Mouse (Mus musculus) neural tube, embryonic 12.5 days (tissue): Measurements from ENCODE around the gene Ttc16. TPM values are rescaled to one million over a fixed set of nuclear protein-coding genes. Genes with fewer than 3 reads are reported as not detected.

ENCODE experiments used
- ATAC-seq: fragments of 200-750 bp; cut with Nextera tagmentation; 2 replicates; pipeline ENCODE4 v1.8.0; 2017; ENCODE audit warnings: low read depth, mild to moderate bottlenecking, moderate TSS enrichment, moderate library complexity; ENCODE audit not compliant: low FRiP score
- H3K27ac ChIP-seq: fragments of 300-500 bp; sonication (generic); 2 replicates; pipeline ENCODE4 v1.5.1; 2016
- H3K27me3 ChIP-seq: fragments of 300-500 bp; sonication (generic); replicated peaks from 2 replicates; pipeline ENCODE4 v1.6.1; 2016; ENCODE audit warnings: mild to moderate bottlenecking
- H3K36me3 ChIP-seq: fragments of 300-500 bp; sonication (generic); 2 replicates; pipeline ENCODE4 v1.6.1; 2016; ENCODE audit warnings: mild to moderate bottlenecking
- H3K4me1 ChIP-seq: fragments of 300-500 bp; sonication (generic); 2 replicates; pipeline ENCODE4 v1.6.1; 2016
- H3K4me2 ChIP-seq: fragments of 300-500 bp; sonication (generic); replicated peaks from 2 replicates; pipeline ENCODE4 v1.6.1; 2016; ENCODE audit warnings: mild to moderate bottlenecking
- H3K4me3 ChIP-seq: fragments of 300-500 bp; sonication (generic); 2 replicates; pipeline ENCODE4 v1.5.1; 2016
- H3K9ac ChIP-seq: fragments of 300-500 bp; sonication (generic); 2 replicates; pipeline ENCODE4 v1.6.1; 2016; ENCODE audit warnings: mild to moderate bottlenecking
- H3K9me3 ChIP-seq: fragments of 300-500 bp; sonication (generic); 2 replicates; pipeline ENCODE4 v1.6.1; 2016; ENCODE audit warnings: mild to moderate bottlenecking
- WGBS: fragments of 180-500 bp; shearing (Covaris S2); methylation state at CpG from one replicate; pipeline ENCODE4 v1.1.7; 2016; 5-methylcytosine and 5-hydroxymethylcytosine counted together
- polyA plus RNA-seq: library from polyadenylated mRNA; unstranded; fragments of >200 nt; fragmentation: Nextera tagmentation; extraction: Ambion mirVana; gene quantifications from 2 replicates; pipeline ENCODE4 v1.2.1, GENCODE M21; 2016

The Ttc16 gene
- 0.32 and 1.2 TPM in 2 replicates for polyA plus RNA-seq

GRCm38 (mm10) chr2:32775359-32776074 lies at the start of gene Ttc16, which contains the start of gene Ptrh1:
TSS of gene Ttc16 (minus strand) at chr2:32775633.
TSS of gene Ptrh1 (plus strand) at chr2:32775786.
- H3K27ac ChIP-seq: no peak within 1 kb of the TSS
- H3K36me3 ChIP-seq: no peaks in the 10 kb centered on the region
- H3K4me2 ChIP-seq: peak within 1 kb of the TSS; percentile 69
- WGBS: under 1% methylated on average over 46 of the region's 46 CpGs
- no peaks in the 10 kb centered on the region for H3K9me3 ChIP-seq
- 0 out of 2 replicates have a peak, but pooled peaks cover 6% of the 10 kb centered on the region for H3K27me3 ChIP-seq
- ATAC-seq: peak; percentile 97
- H3K9ac ChIP-seq: peak within 1 kb of the TSS; percentile 45; the same call in 1 of the 2 replicates
- peaks cover 18% of the 10 kb centered on the region for H3K4me1 ChIP-seq
- H3K4me3 ChIP-seq: peak within 1 kb of the TSS; percentile 60

DNA sequence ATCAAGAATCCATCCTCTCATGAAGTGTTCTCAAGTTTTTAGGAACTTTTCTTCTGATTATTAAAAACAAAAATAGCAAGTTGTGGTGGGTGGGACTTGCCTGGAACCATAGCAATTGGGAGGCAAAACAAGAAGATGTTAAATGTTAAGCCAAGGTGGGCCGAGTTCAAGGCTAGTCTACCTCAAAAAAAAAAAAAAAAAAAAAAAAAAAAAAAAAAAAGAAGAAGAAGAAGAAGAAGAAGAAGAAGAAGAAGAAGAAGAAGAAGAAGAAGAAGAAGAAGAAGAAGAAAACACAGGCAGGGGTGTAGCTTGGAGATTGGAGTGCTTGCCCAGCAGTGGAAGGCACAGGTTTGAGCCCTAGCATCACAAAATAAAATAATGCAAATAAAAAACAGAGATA lies 49.3 kb upstream of the Ttc16 start:
- no peak for ATAC-seq
- no peak overlapping the region for H3K4me2 ChIP-seq
- H3K27ac ChIP-seq: no peak overlapping the region
- H3K4me3 ChIP-seq: no peak overlapping the region
- H3K27me3 ChIP-seq: no peaks in the 10 kb centered on the region
- H3K36me3 ChIP-seq: peaks cover 11% of the 10 kb centered on the region; the same call in 1 of the 2 replicates
- no peak overlapping the region for H3K9ac ChIP-seq
- WGBS: 86% methylated on average over 1 of the region's 1 CpGs
- peaks cover 22% of the 10 kb centered on the region for H3K4me1 ChIP-seq
- H3K9me3 ChIP-seq: no peaks in the 10 kb centered on the region

- ATAC-seq: no peak
- Histone ChIP-seq H3K36me3 (peaks cover 11% of the 10 kb centered on the region; the same call in 1 of the 2 replicates), H3K9me3 (no peaks in the 10 kb centered on the region), H3K4me2 (no peak overlapping the region), H3K4me3 (no peak overlapping the region), H3K9ac (no peak overlapping the region), H3K27me3 (no peaks in the 10 kb centered on the region), H3K27ac (no peak overlapping the region), H3K4me1 (peaks cover 22% of the 10 kb centered on the region)
- 26% methylated on average over 8 of the region's 8 CpGs for WGBS
Measured at GRCm38 (mm10) chr2:32824181-32824580, 48.7 kb upstream of the Ttc16 start.

GRCm38 (mm10) chr2:32823579-32824154 lies 48.2 kb upstream of the Ttc16 start:
- H3K9me3 ChIP-seq: no peaks in the 10 kb centered on the region
- peak overlapping the region; percentile 8 for H3K27ac ChIP-seq
- no peak overlapping the region; the same call in 1 of the 2 replicates for H3K9ac ChIP-seq
- H3K4me1 ChIP-seq: peaks cover 22% of the 10 kb centered on the region
- H3K4me3 ChIP-seq: no peak overlapping the region
- no peaks in the 10 kb centered on the region for H3K27me3 ChIP-seq
- H3K4me2 ChIP-seq: no peak overlapping the region
- peaks cover 11% of the 10 kb centered on the region; the same call in 1 of the 2 replicates for H3K36me3 ChIP-seq
- no peak for ATAC-seq
- 45% methylated on average over 8 of the region's 8 CpGs for WGBS

GRCm38 (mm10) chr2:32823153-32823552 lies 47.7 kb upstream of the Ttc16 start:
- Histone ChIP-seq H3K9me3 (no peaks in the 10 kb centered on the region), H3K4me1 (peaks cover 22% of the 10 kb centered on the region), H3K27ac (peak overlapping the region; percentile 8; the same call in 1 of the 2 replicates), H3K4me2 (no peak overlapping the region), H3K4me3 (no peak overlapping the region), H3K27me3 (no peaks in the 10 kb centered on the region), H3K36me3 (peaks cover 13% of the 10 kb centered on the region; the same call in 1 of the 2 replicates), H3K9ac (no peak overlapping the region; the same call in 1 of the 2 replicates)
- ATAC-seq: no peak
- WGBS: 34% methylated on average over 11 of the region's 11 CpGs

GRCm38 (mm10) chr2:32822643-32823042 lies 47.2 kb upstream of the Ttc16 start:
- Histone ChIP-seq H3K4me2 (no peak overlapping the region), H3K36me3 (peaks cover 19% of the 10 kb centered on the region), H3K27me3 (no peaks in the 10 kb centered on the region), H3K4me3 (no peak overlapping the region), H3K4me1 (peaks cover 22% of the 10 kb centered on the region), H3K27ac (no peak overlapping the region), H3K9me3 (no peaks in the 10 kb centered on the region), H3K9ac (no peak overlapping the region)
- 85% methylated on average over 6 of the region's 6 CpGs for WGBS
- ATAC-seq: no peak

- Histone ChIP-seq H3K4me3 (no peak overlapping the region), H3K36me3 (peaks cover 27% of the 10 kb centered on the region), H3K9me3 (no peaks in the 10 kb centered on the region), H3K4me1 (peaks cover 22% of the 10 kb centered on the region), H3K9ac (no peak overlapping the region), H3K27ac (no peak overlapping the region), H3K27me3 (no peaks in the 10 kb centered on the region), H3K4me2 (no peak overlapping the region)
- 73% methylated on average over 11 of the region's 11 CpGs for WGBS
- no peak for ATAC-seq
Measured at GRCm38 (mm10) chr2:32821041-32821802, 45.8 kb upstream of the Ttc16 start.

GRCm38 (mm10) chr2:32818208-32818607 lies 42.8 kb upstream of the Ttc16 start:
- H3K27me3 ChIP-seq: no peaks in the 10 kb centered on the region
- no peak for ATAC-seq
- H3K9ac ChIP-seq: no peak overlapping the region
- H3K4me2 ChIP-seq: no peak overlapping the region
- WGBS: 95% methylated on average over 5 of the region's 5 CpGs
- H3K36me3 ChIP-seq: peaks cover 41% of the 10 kb centered on the region
- H3K27ac ChIP-seq: no peak overlapping the region
- H3K4me3 ChIP-seq: no peak overlapping the region
- no peaks in the 10 kb centered on the region for H3K9me3 ChIP-seq
- peaks cover 8% of the 10 kb centered on the region for H3K4me1 ChIP-seq

DNA sequence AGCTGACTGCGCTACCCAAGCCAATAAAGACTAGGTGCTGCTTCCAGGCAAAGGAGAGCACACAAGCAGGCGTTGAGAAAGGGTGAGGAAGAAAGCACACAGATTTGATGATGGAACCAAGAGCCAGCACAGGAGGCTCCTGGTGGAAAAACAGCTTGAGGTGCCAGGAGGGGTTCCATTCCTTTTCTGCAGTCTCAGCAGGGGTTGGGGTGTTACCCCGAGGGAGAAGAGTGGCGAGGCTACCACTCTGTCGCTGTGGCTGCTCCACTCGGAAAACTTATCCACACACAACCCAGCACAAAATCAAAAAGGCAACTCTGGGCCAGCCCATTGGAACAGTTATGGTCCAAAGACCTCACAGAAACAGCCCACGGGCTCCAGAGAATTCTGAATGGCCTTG lies 42.2 kb upstream of the Ttc16 start:
- 64% methylated on average over 7 of the region's 7 CpGs for WGBS
- Histone ChIP-seq H3K9ac (no peak overlapping the region), H3K4me2 (no peak overlapping the region), H3K27me3 (no peaks in the 10 kb centered on the region), H3K4me1 (peaks cover 1% of the 10 kb centered on the region), H3K4me3 (no peak overlapping the region), H3K36me3 (peaks cover 47% of the 10 kb centered on the region), H3K27ac (no peak overlapping the region), H3K9me3 (no peaks in the 10 kb centered on the region)
- ATAC-seq: no peak

- Histone ChIP-seq H3K27me3 (no peaks in the 10 kb centered on the region), H3K4me2 (no peak overlapping the region), H3K9ac (no peak overlapping the region), H3K9me3 (no peaks in the 10 kb centered on the region), H3K4me3 (no peak overlapping the region), H3K36me3 (peaks cover 48% of the 10 kb centered on the region), H3K4me1 (no peaks in the 10 kb centered on the region; the same call in none of the 2 replicates), H3K27ac (no peak overlapping the region)
- ATAC-seq: no peak
- WGBS: 65% methylated on average over 17 of the region's 17 CpGs
Measured at GRCm38 (mm10) chr2:32816946-32817581, 41.6 kb upstream of the Ttc16 start.

DNA sequence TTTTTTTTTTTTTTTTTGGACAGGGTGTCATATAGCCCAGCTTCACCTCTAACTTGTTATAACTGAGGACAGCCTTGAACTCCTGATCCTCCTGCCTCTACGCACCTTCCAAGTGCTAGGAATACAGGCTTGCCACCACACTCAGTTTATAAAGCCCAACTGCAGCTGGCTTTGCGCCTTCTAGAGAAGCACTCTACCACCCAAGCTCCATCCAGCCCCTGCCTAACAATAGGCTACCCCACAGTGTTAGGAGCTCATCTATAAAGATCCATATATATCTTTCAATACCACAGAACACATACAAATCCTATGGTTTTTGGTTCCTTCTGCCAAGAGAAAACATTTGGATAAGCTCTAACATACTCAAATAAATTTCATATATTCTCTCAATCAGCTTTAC lies 41.1 kb upstream of the Ttc16 start:
- H3K4me3 ChIP-seq: no peak overlapping the region
- 86% methylated on average over 2 of the region's 2 CpGs for WGBS
- H3K27ac ChIP-seq: no peak overlapping the region
- H3K4me2 ChIP-seq: no peak overlapping the region
- peaks cover 53% of the 10 kb centered on the region for H3K36me3 ChIP-seq
- no peaks in the 10 kb centered on the region for H3K27me3 ChIP-seq
- no peak overlapping the region for H3K9ac ChIP-seq
- H3K4me1 ChIP-seq: no peaks in the 10 kb centered on the region; the same call in 1 of the 2 replicates
- ATAC-seq: no peak
- no peaks in the 10 kb centered on the region for H3K9me3 ChIP-seq

DNA sequence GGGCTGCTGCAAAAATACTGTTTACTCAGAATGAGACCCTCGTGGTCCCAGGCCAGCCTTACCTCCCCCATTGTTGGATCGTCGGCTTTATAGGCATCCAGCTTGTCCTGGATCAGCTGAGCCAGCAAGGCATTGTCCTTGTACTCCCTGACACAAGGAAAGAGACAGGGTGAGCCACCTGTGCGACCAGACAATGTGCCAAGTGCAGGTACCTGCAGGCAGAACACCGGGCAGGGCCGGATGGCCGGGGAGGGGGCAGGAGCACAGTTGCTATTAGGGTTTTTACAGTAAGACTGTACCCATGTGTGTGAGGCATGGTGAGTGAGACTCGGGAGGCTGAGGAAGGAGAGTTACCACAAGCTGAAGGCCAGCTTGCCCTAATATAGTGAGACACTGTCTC lies 36.5 kb upstream of the Ttc16 start:
- 84% methylated on average over 8 of the region's 8 CpGs for WGBS
- Histone ChIP-seq H3K27ac (no peak overlapping the region), H3K4me2 (no peak overlapping the region), H3K27me3 (no peaks in the 10 kb centered on the region), H3K9me3 (no peaks in the 10 kb centered on the region), H3K9ac (no peak overlapping the region), H3K36me3 (peaks cover 63% of the 10 kb centered on the region), H3K4me3 (no peak overlapping the region), H3K4me1 (no peaks in the 10 kb centered on the region)
- ATAC-seq: no peak
